Mouse (Mus musculus) G1E (cell line): ENCODE data around the gene Bag5. TPM values are rescaled to one million over a fixed set of nuclear protein-coding genes. Genes with fewer than 3 reads are reported as not detected.
A peak's percentile ranks its signal among the peaks of the same experiment; 100 is the strongest.
"Not testable (repeated sequence)": the region's sequence is repeated elsewhere in the genome, so short reads cannot be mapped to it uniquely, and the experiment has no call there.

Experiments
- ATAC-seq: 2 replicates; pipeline ENCODE4 v1.8.0; 2016; ENCODE audit warnings: mild to moderate bottlenecking; ENCODE audit not compliant: insufficient number of reproducible peaks, poor library complexity, low FRiP score, severe bottlenecking; ENCODE audit errors: extremely low read depth
- DNase-seq: peaks from one replicate; pipeline ENCODE4 v3.0.0; 2012; ENCODE audit warnings: low spot score
- H3K27me3 ChIP-seq: 2 replicates; pipeline ENCODE4 v1.6.1; 2012; ENCODE audit warnings: mild to moderate bottlenecking, low read length, inconsistent platforms; ENCODE audit not compliant: insufficient read depth
- H3K36me3 ChIP-seq: replicated peaks from 2 replicates; pipeline ENCODE3; 2012; ENCODE audit warnings: mild to moderate bottlenecking, inconsistent platforms
- H3K4me1 ChIP-seq: 2 replicates; pipeline ENCODE4 v1.6.1; 2012; ENCODE audit warnings: low read depth, low read length, inconsistent platforms, mixed read lengths; ENCODE audit not compliant: insufficient read depth
- H3K4me3 ChIP-seq: 2 replicates; pipeline ENCODE4 v1.5.1; 2012; ENCODE audit warnings: low read depth, mild to moderate bottlenecking, inconsistent platforms, low read length, moderate library complexity, mixed read lengths
- H3K9me3 ChIP-seq: replicated peaks from 2 replicates; pipeline ENCODE4 v1.6.1; 2012; ENCODE audit warnings: inconsistent platforms
- CTCF ChIP-seq: IDR thresholded peaks from 2 replicates; pipeline ENCODE4 v1.5.1; 2012; ENCODE audit warnings: low read depth, low read length, inconsistent platforms, mixed read lengths
- GATA1 ChIP-seq: IDR thresholded peaks from 2 replicates; pipeline ENCODE4 v1.6.1; 2012; ENCODE audit warnings: borderline replicate concordance, low read length, inconsistent platforms, mixed read lengths
- GATA2 ChIP-seq: IDR thresholded peaks from 2 replicates; pipeline ENCODE4 v1.6.1; 2012; ENCODE audit warnings: low read depth, low read length, inconsistent platforms, borderline replicate concordance
- POLR2AphosphoS5 ChIP-seq: IDR thresholded peaks from 2 replicates; pipeline ENCODE4 v1.6.1; 2012; ENCODE audit warnings: low read depth, low read length, inconsistent platforms; ENCODE audit not compliant: insufficient replicate concordance
- TAL1 ChIP-seq: conservative IDR thresholded peaks from 2 replicates; pipeline ENCODE4 v1.6.1; 2012; ENCODE audit warnings: low read depth, low read length, inconsistent platforms, mixed read lengths
- polyA plus RNA-seq: library from polyadenylated mRNA; stranded (reverse); fragments of >175 nt; gene quantifications from 2 replicates; pipeline ENCODE4 v1.2.3, GENCODE M21; 2012
- total RNA-seq, 2 experiments: library from RNA; stranded (forward) in 1 of 2; stranded (reverse) in 1 of 2; fragments of 200-1000 nt in 1 of 2; fragments of >200 nt in 1 of 2; fragmentation: Nextera tagmentation in 1 of 2; gene quantifications; 2 replicates each; pipeline ENCODE4 v1.2.3; 2014 to 2017

Gene Bag5
- total and polyA plus RNA-seq, 3 experiments: 20.3 to 52.8 (median 32.4) TPM

- Histone ChIP-seq H3K4me3 (no peak overlapping the region), H3K4me1 (peaks cover 7% of the 10 kb centered on the region), H3K36me3 (peaks cover 65% of the 10 kb centered on the region), H3K27me3 (no peaks in the 10 kb centered on the region), H3K9me3 (no peaks in the 10 kb centered on the region)
- DNase-seq: no peak
- no peak; the same call in 1 of the 2 replicates for ATAC-seq
- TF ChIP-seq CTCF (no peak), GATA2 (no peak), GATA1 (no peak), POLR2AphosphoS5 (no peak), TAL1 (no peak)
Measured at GRCm38 (mm10) chr12:111738754-111739153, 25.7 kb upstream of the Bag5 start.

GRCm38 (mm10) chr12:111737370-111737769, 24.3 kb upstream of the Bag5 start:
- DNase-seq: no peak
- Histone ChIP-seq H3K27me3 (no peaks in the 10 kb centered on the region), H3K4me1 (peaks cover 6% of the 10 kb centered on the region), H3K36me3 (peaks cover 71% of the 10 kb centered on the region), H3K9me3 (no peaks in the 10 kb centered on the region), H3K4me3 (no peak overlapping the region)
- no peak for TF ChIP-seq GATA1
- no peak for TF ChIP-seq GATA2
- no peak for TF ChIP-seq TAL1
- no peak for TF ChIP-seq POLR2AphosphoS5
- ATAC-seq: no peak

- H3K4me1 ChIP-seq: peaks cover 13% of the 10 kb centered on the region
- DNase-seq, H3K9me3 ChIP-seq, H3K4me3 ChIP-seq, ATAC-seq, H3K27me3 ChIP-seq: not testable (repeated sequence)
- peaks cover 78% of the 10 kb centered on the region for H3K36me3 ChIP-seq
Measured at GRCm38 (mm10) chr12:111736676-111737075, 23.6 kb upstream of the Bag5 start.

GRCm38 (mm10) chr12:111734912-111735311, 21.9 kb upstream of the Bag5 start:
- no peak for DNase-seq
- TF ChIP-seq TAL1 (no peak), CTCF (no peak), GATA1 (no peak), GATA2 (no peak), POLR2AphosphoS5 (no peak)
- H3K9me3 ChIP-seq: no peaks in the 10 kb centered on the region
- ATAC-seq: no peak
- H3K4me3 ChIP-seq: no peak overlapping the region
- peaks cover 74% of the 10 kb centered on the region for H3K36me3 ChIP-seq
- H3K4me1 ChIP-seq: peaks cover 13% of the 10 kb centered on the region
- no peaks in the 10 kb centered on the region for H3K27me3 ChIP-seq

GRCm38 (mm10) chr12:111732921-111733320, 19.9 kb upstream of the Bag5 start:
- H3K27me3 ChIP-seq: no peaks in the 10 kb centered on the region
- H3K36me3 ChIP-seq: peaks cover 80% of the 10 kb centered on the region
- ATAC-seq (no peak), DNase-seq (no peak)
- H3K9me3 ChIP-seq: no peaks in the 10 kb centered on the region
- H3K4me3 ChIP-seq: no peak overlapping the region
- TF ChIP-seq POLR2AphosphoS5: no peak
- TF ChIP-seq GATA1: no peak
- TF ChIP-seq TAL1: no peak
- TF ChIP-seq GATA2: no peak
- no peak for TF ChIP-seq CTCF
- H3K4me1 ChIP-seq: peaks cover 13% of the 10 kb centered on the region

GRCm38 (mm10) chr12:111731822-111732807, 19.1 kb upstream of the Bag5 start:
- TF ChIP-seq CTCF: peak; percentile 90
- TF ChIP-seq TAL1: no peak
- TF ChIP-seq POLR2AphosphoS5: no peak
- DNase-seq (peak; percentile 67), ATAC-seq (peak; percentile 72)
- peak overlapping the region; percentile 46; the same call in 1 of the 2 replicates for H3K4me3 ChIP-seq
- peaks cover 14% of the 10 kb centered on the region for H3K4me1 ChIP-seq
- no peaks in the 10 kb centered on the region for H3K27me3 ChIP-seq
- no peaks in the 10 kb centered on the region for H3K9me3 ChIP-seq
- peaks cover 83% of the 10 kb centered on the region for H3K36me3 ChIP-seq
